In genomic region chr10:79671396-79672087, GRCm38 (mm10) we compare ENCODE assay signal across 18 mouse cellular contexts. TPM values are rescaled to one million over a fixed set of nuclear protein-coding genes. Genes with fewer than 3 reads are reported as not detected.
DNase-seq lines count a peak whose midpoint lies in the region; ATAC-seq and TF ChIP-seq lines count a peak whose summit lies in the region.
"Had no signal": no experiment of that assay in that cellular context is flagged by ENCODE, and none has a peak within 500 bp of the region (broad histone marks: within the 10 kb centered on the region; RNA-seq: fewer than 3 reads in every experiment).

No protein-coding gene starts in this region.

- H3K27ac ChIP-seq in forebrain, embryonic 10.5 days, result peak overlapping the region; percentile 58
- no peak overlapping the region for H3K27ac ChIP-seq in forebrain, embryonic 11.5 days (ENCODE audit: low read depth, low read length)
- H3K27ac ChIP-seq in lung, embryonic 16.5 days (ENCODE audit: low read length), result no peak overlapping the region
- no peak overlapping the region for H3K27ac ChIP-seq in hindbrain, embryonic 13.5 days
- H3K27ac ChIP-seq in midbrain, postnatal 0 days (ENCODE audit: low read depth, low read length), result no peak overlapping the region
- H3K27ac ChIP-seq: gastrocnemius, adult 2 months; liver, embryonic 15.5 days had no signal

- H3K4me3 ChIP-seq in forebrain, embryonic 10.5 days, result peak overlapping the region; percentile 93; the same call in 1 of the 2 replicates
- H3K4me3 ChIP-seq in forebrain, embryonic 11.5 days (ENCODE audit: low read depth, low read length), result no peak overlapping the region
- no peak overlapping the region for H3K4me3 ChIP-seq in lung, embryonic 16.5 days (ENCODE audit: low read length)
- 0 out of 2 replicates have a peak overlapping the region, but pooled peaks have one; percentile 88 for H3K4me3 ChIP-seq in hindbrain, embryonic 13.5 days
- no peak overlapping the region for H3K4me3 ChIP-seq in midbrain, postnatal 0 days (ENCODE audit: low read depth, low read length)
- H3K4me3 ChIP-seq: gastrocnemius, adult 2 months; liver, embryonic 15.5 days had no signal

- H3K27me3 ChIP-seq in forebrain, embryonic 10.5 days (ENCODE audit: poor library complexity, severe bottlenecking), result 0 out of 2 replicates have a peak, but pooled peaks cover 7% of the 10 kb centered on the region
- no peaks in the 10 kb centered on the region for H3K27me3 ChIP-seq in forebrain, embryonic 11.5 days (ENCODE audit: control insufficient read depth, insufficient read depth, low read length)
- no peaks in the 10 kb centered on the region for H3K27me3 ChIP-seq in lung, embryonic 16.5 days (ENCODE audit: control insufficient read depth, insufficient read depth, low read depth, low read length)
- no peaks in the 10 kb centered on the region for H3K27me3 ChIP-seq in hindbrain, embryonic 13.5 days
- H3K27me3 ChIP-seq in midbrain, postnatal 0 days (ENCODE audit: insufficient read depth, low read length), result no peaks in the 10 kb centered on the region

- 77% methylated on average over 6 of the region's 6 CpGs for WGBS in forebrain, embryonic 10.5 days
- WGBS in forebrain, embryonic 11.5 days, result 74% methylated on average over 6 of the region's 6 CpGs
- 49% methylated on average over 6 of the region's 6 CpGs for WGBS in lung, embryonic 16.5 days
- WGBS in hindbrain, embryonic 13.5 days, result 55% methylated on average over 6 of the region's 6 CpGs
- WGBS in midbrain, postnatal 0 days, result 62% methylated on average over 6 of the region's 6 CpGs

- H3K9me3 ChIP-seq in forebrain, embryonic 10.5 days, result no peaks in the 10 kb centered on the region
- no peaks in the 10 kb centered on the region for H3K9me3 ChIP-seq in forebrain, embryonic 11.5 days (ENCODE audit: control insufficient read depth, low read length)
- H3K9me3 ChIP-seq in lung, embryonic 16.5 days (ENCODE audit: control insufficient read depth, low read length), result no peaks in the 10 kb centered on the region
- no peaks in the 10 kb centered on the region for H3K9me3 ChIP-seq in hindbrain, embryonic 13.5 days
- no peaks in the 10 kb centered on the region for H3K9me3 ChIP-seq in midbrain, postnatal 0 days (ENCODE audit: low read length)
- H3K9me3 ChIP-seq: liver, embryonic 15.5 days had no signal

- DNase-seq in forebrain, embryonic 10.5 days (ENCODE audit: extremely low spot score, low spot score), result no peak
- DNase-seq in forebrain, embryonic 11.5 days (ENCODE audit: low spot score), result no peak
- no peak for DNase-seq in lung, postnatal 4 days
- no peak for DNase-seq in midbrain, postnatal 0 days (ENCODE audit: low spot score)
- no peak for DNase-seq in natural killer cell, adult 2 months (ENCODE audit: low spot score in 2 of 2)
- no peak for DNase-seq in heart, adult 11 months
- DNase-seq: cerebellum, postnatal 36 days; gastrocnemius, adult 2 months; spleen, adult 18-20 months; thymus, adult 18-20 months had no signal

- peaks cover 36% of the 10 kb centered on the region for H3K4me1 ChIP-seq in forebrain, embryonic 10.5 days
- H3K4me1 ChIP-seq in forebrain, embryonic 11.5 days (replicated peaks; ENCODE audit: control insufficient read depth, insufficient read depth, low read length), result peaks cover 13% of the 10 kb centered on the region
- H3K4me1 ChIP-seq in lung, embryonic 16.5 days (replicated peaks; ENCODE audit: control insufficient read depth, insufficient read depth, low read length), result peaks cover 11% of the 10 kb centered on the region
- peaks cover 31% of the 10 kb centered on the region for H3K4me1 ChIP-seq in hindbrain, embryonic 13.5 days (replicated peaks)
- H3K4me1 ChIP-seq in midbrain, postnatal 0 days (ENCODE audit: insufficient read depth, low read length), result peaks cover 14% of the 10 kb centered on the region

- no peak overlapping the region for H3K9ac ChIP-seq in forebrain, embryonic 11.5 days (ENCODE audit: low read length)
- 0 out of 2 replicates have a peak overlapping the region, but pooled peaks have one; percentile 9 for H3K9ac ChIP-seq in lung, embryonic 16.5 days (ENCODE audit: low read length)
- H3K9ac ChIP-seq in hindbrain, embryonic 13.5 days, result 0 out of 2 replicates have a peak overlapping the region, but pooled peaks have one; percentile 94
- H3K9ac ChIP-seq in midbrain, postnatal 0 days (replicated peaks; ENCODE audit: low read length, poor library complexity, severe bottlenecking), result no peak overlapping the region
- H3K9ac ChIP-seq: liver, embryonic 15.5 days had no signal

- ATAC-seq in forebrain, embryonic 11.5 days (replicated peaks; ENCODE audit: low FRiP score), result no peak
- no peak for ATAC-seq in lung, embryonic 16.5 days (ENCODE audit: low read depth)
- ATAC-seq in hindbrain, embryonic 13.5 days (ENCODE audit: low FRiP score), result no peak
- ATAC-seq in midbrain, postnatal 0 days (ENCODE audit: low FRiP score), result no peak
- ATAC-seq: inflammation-experienced regulatory T-cells, adult 6 months had no signal

- no peak for TF ChIP-seq CTCF in midbrain, postnatal 0 days (IDR thresholded peaks at IDR 0.05)

- no peak overlapping the region for H3K4me2 ChIP-seq in forebrain, embryonic 11.5 days (ENCODE audit: low read depth, low read length, severe bottlenecking)
- H3K4me2 ChIP-seq in lung, embryonic 16.5 days (ENCODE audit: low read depth, low read length), result no peak overlapping the region
- H3K4me2 ChIP-seq in hindbrain, embryonic 13.5 days, result peak overlapping the region; percentile 97; the same call in 1 of the 2 replicates
- 0 out of 2 replicates have a peak overlapping the region, but pooled peaks have one; percentile 92 for H3K4me2 ChIP-seq in midbrain, postnatal 0 days (ENCODE audit: low read depth, low read length, poor library complexity, severe bottlenecking)
- H3K4me2 ChIP-seq: heart, embryonic 11.5 days had no signal

- peaks cover 42% of the 10 kb centered on the region for H3K36me3 ChIP-seq in forebrain, embryonic 10.5 days (replicated peaks)
- H3K36me3 ChIP-seq in forebrain, embryonic 11.5 days (ENCODE audit: control insufficient read depth, insufficient read depth, low read length), result no peaks in the 10 kb centered on the region; the same call in 1 of the 2 replicates
- H3K36me3 ChIP-seq in lung, embryonic 16.5 days (ENCODE audit: control insufficient read depth, insufficient read depth, low read length), result no peaks in the 10 kb centered on the region
- H3K36me3 ChIP-seq in hindbrain, embryonic 13.5 days, result peaks cover 35% of the 10 kb centered on the region
- no peaks in the 10 kb centered on the region; the same call in 1 of the 2 replicates for H3K36me3 ChIP-seq in midbrain, postnatal 0 days (ENCODE audit: insufficient read depth, low read length)
- H3K36me3 ChIP-seq: liver, embryonic 15.5 days had no signal

RNA-seq across cellular contexts. Expression of gene Tpgs1, which starts 2.4 kb away (rescaled TPM):
- polyA plus RNA-seq in forebrain, embryonic 10.5 days (2016; fragmentation: Nextera tagmentation; extraction: Ambion mirVana), result 59.7 and 63.8 TPM in 2 replicates
- 59.7 and 65.2 TPM in 2 replicates for polyA plus RNA-seq in forebrain, embryonic 11.5 days (2014; fragmentation: Nextera tagmentation; extraction: Ambion mirVana)
- polyA plus RNA-seq in lung, embryonic 16.5 days (2015; fragmentation: Nextera tagmentation; extraction: Ambion mirVana), result 57.5 and 58.3 TPM in 2 replicates
- polyA plus RNA-seq in hindbrain, embryonic 13.5 days (2015; fragmentation: Nextera tagmentation; extraction: Ambion mirVana), result 86.5 and 93.4 TPM in 2 replicates
- total RNA-seq in midbrain, postnatal 0 days (2014; rRNA removed), result 80.9 and 85.9 TPM in 2 replicates
- polyA plus RNA-seq in midbrain, postnatal 0 days (2015; fragmentation: Nextera tagmentation; extraction: Ambion mirVana), result 139 and 146 TPM in 2 replicates

RNA-seq across cellular contexts. Expression of gene Madcam1, which starts 7.2 kb away (rescaled TPM):
- polyA plus RNA-seq in forebrain, embryonic 10.5 days (2016; fragmentation: Nextera tagmentation; extraction: Ambion mirVana), result 0.90 and 1.5 TPM in 2 replicates
- 0.59 and 0.83 TPM in 2 replicates for polyA plus RNA-seq in forebrain, embryonic 11.5 days (2014; fragmentation: Nextera tagmentation; extraction: Ambion mirVana)
- 0.53 and 0.69 TPM in 2 replicates for polyA plus RNA-seq in lung, embryonic 16.5 days (2015; fragmentation: Nextera tagmentation; extraction: Ambion mirVana)
- 0.87 and 0.88 TPM in 2 replicates for polyA plus RNA-seq in hindbrain, embryonic 13.5 days (2015; fragmentation: Nextera tagmentation; extraction: Ambion mirVana)
- total RNA-seq in midbrain, postnatal 0 days (2014; rRNA removed), result 1.7 and 1.9 TPM in 2 replicates
- polyA plus RNA-seq in midbrain, postnatal 0 days (2015; fragmentation: Nextera tagmentation; extraction: Ambion mirVana), result 1.3 and 1.6 TPM in 2 replicates
- total RNA-seq: gastrocnemius, adult 2 months; layer of hippocampus, postnatal 25 days; megakaryocyte, adult 5-6 weeks had no signal
- polyA plus RNA-seq: erythroblast, embryonic 14.5 days; inflammation-experienced regulatory T-cells, adult 6 months had no signal

RNA-seq across cellular contexts. Expression of gene Cdc34, which starts 10.5 kb away (rescaled TPM):
- polyA plus RNA-seq in forebrain, embryonic 10.5 days (2016; fragmentation: Nextera tagmentation; extraction: Ambion mirVana), result 253 and 264 TPM in 2 replicates
- polyA plus RNA-seq in forebrain, embryonic 11.5 days (2014; fragmentation: Nextera tagmentation; extraction: Ambion mirVana), result 180 and 185 TPM in 2 replicates
- 64.0 and 68.9 TPM in 2 replicates for polyA plus RNA-seq in lung, embryonic 16.5 days (2015; fragmentation: Nextera tagmentation; extraction: Ambion mirVana)
- polyA plus RNA-seq in hindbrain, embryonic 13.5 days (2015; fragmentation: Nextera tagmentation; extraction: Ambion mirVana), result 92.7 and 100 TPM in 2 replicates
- 65.8 and 99.4 TPM in 2 replicates for total RNA-seq in midbrain, postnatal 0 days (2014; rRNA removed)
- 72.5 and 75.2 TPM in 2 replicates for polyA plus RNA-seq in midbrain, postnatal 0 days (2015; fragmentation: Nextera tagmentation; extraction: Ambion mirVana)

RNA-seq across cellular contexts. Expression of gene Gzmm, which starts 17.3 kb away (rescaled TPM):
- polyA plus RNA-seq in forebrain, embryonic 10.5 days (2016; fragmentation: Nextera tagmentation; extraction: Ambion mirVana), result 0.84 and 1.0 TPM in 2 replicates
- 0.81 and 0.92 TPM in 2 replicates for polyA plus RNA-seq in forebrain, embryonic 11.5 days (2014; fragmentation: Nextera tagmentation; extraction: Ambion mirVana)
- 0.62 and 0.98 TPM in 2 replicates for polyA plus RNA-seq in lung, embryonic 16.5 days (2015; fragmentation: Nextera tagmentation; extraction: Ambion mirVana)
- polyA plus RNA-seq in hindbrain, embryonic 13.5 days (2015; fragmentation: Nextera tagmentation; extraction: Ambion mirVana), result 1.1 and 1.4 TPM in 2 replicates
- 0.66 and 0.85 TPM in 2 replicates for total RNA-seq in midbrain, postnatal 0 days (2014; rRNA removed)
- 1.2 and 1.4 TPM in 2 replicates for polyA plus RNA-seq in midbrain, postnatal 0 days (2015; fragmentation: Nextera tagmentation; extraction: Ambion mirVana)

RNA-seq across cellular contexts. Expression of gene Odf3l2, which starts 26.0 kb away (rescaled TPM):
- not detected in 2 replicates for polyA plus RNA-seq in forebrain, embryonic 10.5 days (2016; fragmentation: Nextera tagmentation; extraction: Ambion mirVana)
- polyA plus RNA-seq in forebrain, embryonic 11.5 days (2014; fragmentation: Nextera tagmentation; extraction: Ambion mirVana), result not detected in 2 replicates
- polyA plus RNA-seq in lung, embryonic 16.5 days (2015; fragmentation: Nextera tagmentation; extraction: Ambion mirVana), result not detected in 2 replicates
- polyA plus RNA-seq in hindbrain, embryonic 13.5 days (2015; fragmentation: Nextera tagmentation; extraction: Ambion mirVana), result not detected in 2 replicates
- total RNA-seq in midbrain, postnatal 0 days (2014; rRNA removed), result 2.3 TPM in 1 of 2 replicates, not detected in the other
- polyA plus RNA-seq in midbrain, postnatal 0 days (2015; fragmentation: Nextera tagmentation; extraction: Ambion mirVana), result 1.6 and 2.1 TPM in 2 replicates
- total RNA-seq: megakaryocyte, adult 5-6 weeks had no signal
- polyA plus RNA-seq: erythroblast, embryonic 14.5 days; heart, embryonic 11.5 days; inflammation-experienced regulatory T-cells, adult 6 months; liver, embryonic 15.5 days had no signal

Comparison
In these comparisons a context has a peak if more than half of its experiments do, and no peak if none do; other contexts are left out.
1. H3K4me3 ChIP-seq: peak in forebrain, embryonic 10.5 days (single experiment) and hindbrain, embryonic 13.5 days (single experiment); none in forebrain, embryonic 11.5 days (single experiment), lung, embryonic 16.5 days (single experiment) and midbrain, postnatal 0 days (single experiment).
2. H3K4me2 ChIP-seq: peak in hindbrain, embryonic 13.5 days (single experiment) and midbrain, postnatal 0 days (single experiment); none in forebrain, embryonic 11.5 days (single experiment) and lung, embryonic 16.5 days (single experiment).
3. H3K9ac ChIP-seq: peak in lung, embryonic 16.5 days (single experiment) and hindbrain, embryonic 13.5 days (single experiment); none in forebrain, embryonic 11.5 days (single experiment) and midbrain, postnatal 0 days (single experiment).